Mouse (Mus musculus): ENCODE data around the gene Prmt3. TPM values are rescaled to one million over a fixed set of nuclear protein-coding genes. Genes with fewer than 3 reads are reported as not detected.

Prmt3 gene
- 24.9 and 25.4 TPM in 2 replicates for polyA plus RNA-seq (2021; fragmentation: Nextera tagmentation)
- long read RNA-seq, experiment 1, transcript Prmt3-201 (16 exons, 2,507 nt): major isoform, 59 of 77 reads
- long read RNA-seq, experiment 1, partial matches to known transcripts: 6 of 77 reads
- long read RNA-seq, experiment 1, other reads (novel, unspliced or antisense): 12 of 77 reads
- long read RNA-seq, experiment 2, transcript Prmt3-201 (16 exons, 2,507 nt): major isoform, 247 of 301 reads
- long read RNA-seq, experiment 2, partial matches to known transcripts: 5 of 301 reads
- long read RNA-seq, experiment 2, other reads (novel, unspliced or antisense): 47 of 301 reads

DNA sequence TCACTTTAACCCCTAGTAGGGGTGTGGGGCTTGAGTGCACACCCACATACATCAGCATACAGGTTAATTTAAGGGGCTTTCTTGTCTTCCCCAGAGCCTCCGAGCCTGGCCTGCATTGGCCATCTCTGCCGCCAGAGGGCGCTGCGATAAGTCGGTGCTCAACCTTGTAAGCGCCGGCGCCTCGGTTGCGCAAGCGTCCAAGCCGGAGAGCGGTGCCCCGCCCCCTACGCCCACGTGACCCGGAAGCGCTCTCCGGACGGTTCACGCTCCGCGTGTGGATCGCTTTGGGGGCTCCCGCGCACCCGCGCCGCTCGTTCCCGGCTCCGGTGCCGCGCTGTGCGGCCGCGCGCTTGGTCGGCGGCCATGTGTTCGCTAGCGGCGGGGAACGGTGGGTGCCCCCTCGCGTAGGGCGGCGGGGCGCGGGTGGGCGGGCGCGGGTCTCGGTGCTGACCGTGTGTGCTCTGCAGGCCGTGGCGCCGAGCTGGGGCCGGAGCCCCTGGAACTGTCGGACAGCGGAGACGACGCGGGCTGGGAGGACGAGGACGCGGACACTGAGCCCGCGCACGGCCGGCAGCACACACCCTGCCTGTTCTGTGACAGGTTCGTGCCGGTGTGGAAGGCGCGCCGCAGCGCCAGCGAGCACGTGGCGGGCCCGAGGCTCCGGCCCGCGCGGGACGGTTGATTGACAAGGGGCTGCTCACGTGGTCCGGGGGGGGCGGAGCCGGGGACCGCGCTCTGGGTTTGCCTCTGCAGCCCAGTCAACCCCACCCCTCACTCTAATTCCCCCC lies at the start of gene Prmt3:
Gene Prmt3 (plus strand): TSS at position 233 of the 788 bp plus-strand sequence.

DNA sequence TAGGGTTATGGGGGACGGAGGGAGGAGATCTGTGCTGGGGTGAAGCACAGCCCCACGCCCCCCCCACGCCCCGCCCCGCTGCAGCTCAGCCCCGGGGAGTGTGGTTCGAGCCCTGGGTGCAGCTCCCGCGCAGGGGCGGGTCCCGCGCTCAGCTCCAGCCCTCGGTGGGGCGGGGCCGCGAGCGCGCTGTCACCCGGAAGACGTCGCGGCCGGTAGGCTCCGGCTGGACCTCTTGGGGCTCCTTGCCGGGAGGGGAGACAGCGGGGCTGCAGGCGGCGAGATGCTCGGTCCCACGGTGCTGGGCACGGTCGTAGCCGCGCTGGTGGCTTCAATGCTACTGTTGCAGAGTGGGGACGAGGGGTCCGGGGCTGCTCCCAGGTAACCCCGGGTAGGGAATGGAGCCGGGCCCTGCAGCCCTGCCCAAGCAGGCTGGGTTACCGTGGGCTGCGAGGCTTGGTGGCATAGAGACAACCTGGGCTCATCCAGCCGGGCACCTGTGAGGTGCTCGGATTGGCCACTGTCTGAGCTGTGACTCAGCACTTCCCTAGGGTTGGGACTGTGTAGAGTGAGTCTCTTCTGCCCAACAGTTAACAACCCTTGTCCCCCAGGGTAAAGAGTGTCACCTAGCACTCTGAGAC lies 19.1 kb upstream of the Prmt3 start, which contains the start of gene Htatip2:
Gene Htatip2 (plus strand): TSS at position 182 of the 638 bp plus-strand sequence.

Other genes with a start within 250 kb of the Prmt3 start
- not detected in 2 replicates for gene Dbx1, start 141.5 kb upstream of the Prmt3 start, polyA plus RNA-seq (2021; fragmentation: Nextera tagmentation)
- 17.9 and 18.5 TPM in 2 replicates for gene Htatip2, start 19.2 kb upstream of the Prmt3 start, polyA plus RNA-seq (2021; fragmentation: Nextera tagmentation)
- 0.03 TPM in 1 of 2 replicates, not detected in the other for gene Slc6a5, start 131.8 kb downstream of the Prmt3 start, polyA plus RNA-seq (2021; fragmentation: Nextera tagmentation)
- gene Nell1, start 196.5 kb downstream of the Prmt3 start, polyA plus RNA-seq (2021; fragmentation: Nextera tagmentation): 23.2 and 25.7 TPM in 2 replicates

All from layer of hippocampus, adult 6 months (tissue).